Mouse (Mus musculus) fat pad, adult 2 months (tissue): ENCODE measurements around the gene Gm10118.

Experiments used
- DNase-seq: peaks from one replicate; pipeline ENCODE4 v3.0.0-alpha.2; 2011; ENCODE audit warnings: low read depth, low spot score; ENCODE audit errors: extremely low read depth

Gm10118 gene

DNA sequence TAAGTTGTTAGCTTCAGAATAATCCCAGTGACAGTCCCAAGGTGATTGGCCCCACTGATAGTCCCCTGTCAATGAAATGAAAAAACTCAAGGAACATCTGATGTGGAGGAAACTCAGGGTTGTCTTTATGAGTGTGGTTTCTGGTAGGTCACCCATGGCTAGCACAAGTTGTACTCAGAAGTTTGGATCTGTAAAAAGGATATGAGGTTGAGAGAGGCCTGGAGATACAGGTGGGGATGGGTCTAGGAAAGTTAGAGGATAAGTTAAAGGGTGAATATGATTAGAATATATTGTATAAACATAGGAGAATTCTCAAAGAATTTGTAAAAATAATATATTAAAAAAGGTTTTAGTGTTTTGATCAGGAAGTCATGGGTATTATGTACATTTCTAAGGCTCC is at the start of gene Gm10118:
Gm10118 (minus strand) TSS at position 101 of the 400 bp plus-strand sequence.
- no peak for DNase-seq

DNA sequence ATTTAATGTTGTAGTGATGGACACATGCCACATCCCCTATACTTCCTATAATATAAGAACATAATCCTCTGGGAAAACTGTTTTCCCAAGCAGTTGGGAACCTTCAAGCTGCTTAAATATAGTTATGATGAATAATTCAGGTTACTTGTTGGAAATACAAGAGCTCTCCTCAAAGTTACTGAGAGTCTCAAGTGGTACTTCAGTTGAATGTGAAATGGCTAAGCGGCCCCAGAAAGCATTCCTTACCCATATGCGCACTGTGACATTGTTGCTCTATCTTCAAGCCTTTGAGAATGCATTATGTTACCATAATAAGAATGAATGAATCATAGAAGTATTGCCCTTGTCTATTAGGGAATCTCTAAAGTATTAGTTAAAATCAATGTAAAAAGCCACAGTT is 45.1 kb upstream of the Gm10118 start:
- no peak for DNase-seq

DNA sequence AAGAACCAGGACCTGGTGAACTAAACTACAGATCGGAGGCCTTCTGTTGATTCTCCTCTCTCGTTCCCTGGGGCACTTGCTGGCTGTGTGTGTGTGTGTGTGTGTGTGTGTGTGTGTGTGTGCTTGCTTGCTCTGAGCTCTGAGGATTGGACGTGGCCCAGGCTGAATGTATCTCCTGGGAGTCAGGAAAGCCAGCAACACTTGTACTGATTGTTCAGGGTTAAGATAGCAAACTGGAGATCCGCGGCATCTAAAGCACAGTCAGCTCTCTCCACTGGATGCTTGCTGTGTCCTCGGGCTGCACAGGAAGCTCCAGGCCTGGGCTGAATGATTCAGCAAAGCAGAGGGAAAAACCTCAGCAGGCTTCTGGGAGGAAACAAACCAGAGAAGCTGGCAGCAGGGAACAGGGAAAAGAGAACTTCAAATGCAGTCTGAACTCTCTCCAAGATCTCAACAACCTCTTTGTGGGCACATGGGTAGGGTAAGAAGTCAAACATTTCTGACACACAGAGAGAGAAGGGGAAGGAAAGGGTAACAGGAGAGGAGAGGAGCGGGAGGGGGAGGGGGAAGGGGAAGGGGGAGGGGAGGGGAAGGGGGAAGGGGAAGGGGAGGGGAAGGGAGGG is 27.2 kb upstream of the Gm10118 start:
- DNase-seq, result no peak

DNA sequence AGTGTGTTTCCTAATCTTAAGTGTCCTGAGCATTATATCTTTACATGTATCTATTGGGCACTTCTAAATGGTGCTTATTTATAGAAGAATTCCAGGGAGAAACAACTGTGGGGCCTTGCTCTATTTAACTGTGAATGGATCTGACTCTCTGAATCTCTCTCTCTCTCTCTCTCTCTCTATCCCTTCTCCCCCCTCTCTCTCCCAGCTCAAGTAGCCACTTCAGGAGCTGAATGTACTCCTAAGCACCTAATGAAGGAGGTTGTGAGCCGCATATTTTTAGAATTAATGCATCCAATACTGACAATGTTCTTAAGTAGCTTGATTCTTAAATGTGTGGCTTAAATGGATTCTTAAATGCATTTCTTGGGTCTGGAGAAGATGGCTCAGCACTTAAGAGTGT is 24.2 kb upstream of the Gm10118 start:
- no peak for DNase-seq

DNA sequence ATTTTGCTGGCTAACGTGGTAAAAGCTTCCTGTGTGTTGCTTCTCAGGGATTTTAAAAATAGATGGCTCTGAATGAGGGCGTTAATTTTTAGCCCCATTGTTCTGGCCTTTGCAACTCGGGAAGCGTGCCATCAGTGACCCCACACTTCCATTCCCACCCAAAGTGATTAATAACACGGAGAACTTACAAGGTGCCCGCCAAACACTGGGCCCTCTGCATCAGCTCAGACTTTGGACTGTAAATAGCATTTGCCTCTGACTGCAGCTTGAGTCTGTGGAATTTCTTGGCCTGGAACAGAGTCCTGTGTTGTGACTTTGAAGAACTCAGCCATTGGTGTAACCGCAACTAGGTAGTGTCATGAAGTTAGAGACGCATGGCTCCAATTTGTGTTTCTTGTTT is 23.6 kb upstream of the Gm10118 start:
- DNase-seq, result no peak

DNA sequence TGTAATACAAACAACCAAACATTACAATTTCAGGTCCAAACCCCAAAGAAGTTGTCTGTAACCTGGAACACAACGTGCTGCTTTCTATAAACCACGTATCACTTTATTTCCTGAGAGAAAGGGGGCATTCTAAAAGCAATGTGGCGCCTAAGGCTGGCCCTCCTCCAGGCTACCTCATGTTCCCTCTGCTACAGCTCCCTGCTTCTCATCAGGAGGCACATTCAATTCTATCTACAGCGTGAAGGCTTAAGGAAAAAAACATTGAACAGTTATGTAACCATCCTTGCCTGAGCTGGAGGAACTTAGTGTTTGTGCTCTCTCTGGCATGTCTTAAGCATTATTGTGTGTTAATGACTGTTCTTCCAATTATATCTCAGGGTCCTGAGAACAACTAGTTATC is 20.0 kb upstream of the Gm10118 start:
- no peak for DNase-seq

DNA sequence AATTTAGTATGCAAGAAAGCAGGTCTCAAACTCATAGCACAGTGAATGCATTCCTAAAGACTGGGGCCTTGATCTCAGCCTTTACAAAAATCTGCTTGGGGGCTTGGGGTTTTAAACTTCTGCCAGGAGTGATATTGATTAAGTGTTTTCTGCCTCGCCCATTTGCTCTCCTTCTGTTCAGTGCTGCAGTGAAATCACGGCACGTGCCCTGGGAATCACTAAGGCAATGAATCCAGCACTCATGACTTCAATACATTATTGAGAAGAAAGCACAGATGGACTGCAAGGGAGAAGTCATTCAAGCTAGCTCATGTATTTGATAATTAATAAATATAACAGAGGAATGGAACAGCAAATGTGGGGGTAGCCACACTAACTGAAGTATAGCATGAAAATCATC is 18.3 kb upstream of the Gm10118 start:
- DNase-seq, result no peak

DNA sequence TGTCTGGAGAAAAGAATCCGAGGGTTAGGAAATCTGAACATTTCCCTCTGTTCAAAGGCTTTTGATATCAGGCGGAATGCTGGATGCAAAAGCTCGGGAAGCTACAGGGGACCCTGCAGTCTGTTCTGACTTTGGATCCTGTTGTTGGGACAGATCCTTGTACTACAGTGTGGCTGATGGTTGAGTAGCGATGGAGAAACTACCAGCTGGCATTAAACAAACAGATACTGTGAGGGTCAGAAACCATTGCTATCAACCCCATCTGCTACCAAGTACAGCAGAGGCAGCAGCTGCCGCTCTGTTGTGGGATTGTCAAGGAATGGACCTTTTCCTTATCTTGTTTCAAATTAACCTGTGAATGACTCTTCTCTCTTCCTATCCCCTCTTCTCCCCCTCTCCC is 6.7 kb upstream of the Gm10118 start:
- no peak for DNase-seq

DNA sequence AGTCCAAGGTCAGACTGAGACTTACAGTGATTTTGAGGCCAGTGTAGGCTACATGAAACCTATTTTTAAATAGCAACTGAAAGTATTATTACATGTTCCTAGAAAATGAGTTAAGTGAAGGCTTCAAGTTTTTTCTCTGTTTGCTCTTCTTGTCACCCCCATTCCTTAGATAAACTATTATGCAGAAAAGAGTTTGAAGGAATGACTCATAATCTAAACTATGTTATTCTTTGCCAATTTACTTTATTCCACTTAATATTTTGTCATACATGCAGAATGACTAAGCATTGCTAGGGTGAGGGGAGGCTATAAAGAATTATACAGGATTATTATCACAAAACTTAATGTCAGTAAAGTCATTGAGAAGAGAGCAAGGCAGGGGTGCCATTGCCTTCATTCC is 18.4 kb downstream of the Gm10118 start:
- no peak for DNase-seq

DNA sequence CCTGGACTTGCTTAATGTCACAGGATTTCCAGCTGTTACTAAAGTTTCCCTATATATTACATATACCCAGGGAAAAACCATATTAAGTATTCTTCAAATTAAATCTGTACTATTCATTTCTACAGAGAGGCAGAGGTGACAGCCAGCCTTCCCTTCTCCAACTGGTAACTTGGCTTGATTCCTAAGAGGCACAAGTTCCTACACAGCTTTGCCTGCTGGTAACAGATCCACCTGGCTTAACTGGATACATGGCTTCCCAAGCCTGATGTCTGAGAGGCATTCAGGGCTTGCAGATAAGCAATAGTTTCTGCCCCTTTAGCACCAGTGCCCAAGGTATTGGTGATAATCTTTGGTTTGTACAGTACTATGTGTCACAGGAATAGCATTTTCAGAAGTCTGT is 27.3 kb downstream of the Gm10118 start:
- DNase-seq, result no peak

DNA sequence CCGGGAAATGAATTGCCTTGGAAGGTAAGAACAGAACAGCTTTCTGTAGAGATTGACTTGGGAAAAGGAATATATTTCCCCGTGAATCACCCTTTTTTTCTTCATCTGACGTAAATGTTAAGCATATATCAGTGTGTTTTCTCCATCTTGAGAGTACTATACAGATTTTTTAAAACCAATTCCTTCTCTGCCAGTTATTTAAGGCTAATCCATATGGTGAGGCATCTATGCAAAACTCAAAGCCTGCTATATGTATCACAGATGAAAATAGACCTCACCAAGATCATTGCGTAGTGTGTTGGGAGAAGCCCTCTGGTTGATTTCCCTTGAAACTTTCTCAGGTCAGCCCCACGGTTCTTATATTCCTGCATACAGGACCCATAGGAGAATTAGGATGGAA is 32.6 kb downstream of the Gm10118 start:
- DNase-seq, result no peak

DNA sequence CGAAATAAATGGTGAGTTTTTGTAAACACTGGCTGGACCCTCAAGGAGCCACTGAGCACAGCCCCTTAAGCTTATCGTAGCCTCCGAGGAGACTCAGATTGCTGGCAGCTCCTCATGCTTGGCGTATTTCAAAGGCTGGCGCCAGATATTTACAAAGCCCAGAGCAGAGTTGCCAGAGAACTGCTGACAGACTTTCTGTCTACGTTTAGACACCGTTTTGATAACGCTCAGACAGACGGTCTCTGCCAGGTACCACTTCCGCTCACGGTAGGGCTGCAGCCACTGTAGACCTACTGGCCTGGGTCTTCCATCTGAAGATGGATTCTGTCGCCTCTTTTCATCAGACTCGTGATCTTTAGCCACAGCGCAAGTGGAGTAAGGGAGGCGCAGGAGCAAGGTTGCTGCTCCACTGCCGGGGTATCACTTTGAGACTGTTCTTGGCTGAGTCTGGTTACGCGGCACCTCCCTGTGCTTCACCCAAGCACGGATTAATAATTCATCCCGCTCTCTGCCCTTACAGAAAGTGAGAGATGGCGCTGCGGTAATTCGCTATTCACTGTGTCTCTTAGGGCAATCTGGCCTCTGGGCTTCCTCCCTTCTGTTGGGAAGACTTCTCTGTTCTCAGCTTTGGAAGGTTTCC is 40.7 kb downstream of the Gm10118 start:
- no peak for DNase-seq

DNA sequence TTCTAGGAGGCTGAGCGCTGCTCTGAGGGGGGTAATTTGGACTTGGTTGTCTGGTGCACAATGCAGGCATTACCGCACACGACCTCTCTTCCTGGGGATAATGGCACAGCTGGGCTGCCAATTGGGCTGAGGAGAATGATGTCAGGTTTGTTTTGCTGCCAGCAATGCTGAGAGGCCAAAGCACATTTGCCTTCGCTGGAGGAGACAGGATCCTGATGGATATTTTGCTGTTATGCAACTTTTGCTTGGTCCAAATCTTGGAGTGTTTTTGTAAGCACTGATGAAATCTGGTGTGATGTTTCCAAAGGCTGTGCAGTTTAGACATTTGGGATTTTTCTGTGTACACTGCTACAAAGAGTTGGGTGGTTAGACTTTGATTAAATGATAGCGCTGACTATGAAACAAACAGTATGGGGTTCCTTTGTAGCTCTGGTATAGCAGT is 46.8 kb downstream of the Gm10118 start:
- DNase-seq, result no peak
